Mouse (Mus musculus) intestine, embryonic 14.5 days (tissue): ENCODE results near the gene Itih3. TPM values are rescaled to one million over a fixed set of nuclear protein-coding genes. Genes with fewer than 3 reads are reported as not detected.
A peak's percentile ranks its signal among the peaks of the same experiment; 100 is the strongest.

Experiments used
- ATAC-seq: fragments of 200-750 bp; cut with Nextera tagmentation; replicated peaks from 2 replicates; pipeline ENCODE4 v1.8.0; 2017; ENCODE audit warnings: low read depth, moderate number of reproducible peaks, moderate TSS enrichment, moderate library complexity; ENCODE audit not compliant: low FRiP score, low TSS enrichment
- DNase-seq: peaks from one replicate; pipeline ENCODE4 v3.0.0-alpha.2; 2018; ENCODE audit warnings: low spot score
- H3K27ac ChIP-seq: fragments of 300-500 bp; sonication (generic); 2 replicates; pipeline ENCODE4 v1.5.1; 2014; ENCODE audit warnings: low read depth, mild to moderate bottlenecking, control low read depth
- H3K27me3 ChIP-seq: fragments of 300-500 bp; sonication (generic); replicated peaks from 2 replicates; pipeline ENCODE4 v1.6.1; 2014; ENCODE audit warnings: low read length, control low read depth; ENCODE audit not compliant: control insufficient read depth, insufficient read depth
- H3K36me3 ChIP-seq: fragments of 300-500 bp; sonication (generic); 2 replicates; pipeline ENCODE4 v1.6.1; 2014; ENCODE audit warnings: low read length, control low read depth; ENCODE audit not compliant: control insufficient read depth, insufficient read depth
- H3K4me1 ChIP-seq: fragments of 300-500 bp; sonication (generic); replicated peaks from 2 replicates; pipeline ENCODE4 v1.6.1; 2014; ENCODE audit warnings: low read length, control low read depth, mixed read lengths; ENCODE audit not compliant: control insufficient read depth, insufficient read depth
- H3K4me2 ChIP-seq: fragments of 300-500 bp; sonication (generic); 2 replicates; pipeline ENCODE4 v1.6.1; 2014; ENCODE audit warnings: low read length
- H3K4me3 ChIP-seq: fragments of 300-500 bp; sonication (generic); 2 replicates; pipeline ENCODE4 v1.5.1; 2014; ENCODE audit warnings: low read depth, low read length, control low read depth, mixed read lengths
- H3K9ac ChIP-seq: fragments of 300-500 bp; sonication (generic); 2 replicates; pipeline ENCODE4 v1.6.1; 2014; ENCODE audit warnings: mild to moderate bottlenecking, low read length
- H3K9me3 ChIP-seq: fragments of 300-500 bp; sonication (generic); 2 replicates; pipeline ENCODE4 v1.6.1; 2016; ENCODE audit warnings: low read length, control low read depth; ENCODE audit not compliant: control insufficient read depth
- WGBS: fragments of 180-500 bp; shearing (Covaris S2); extraction: QIAGEN DNeasy Blood & Tissue Kit; methylation state at CpG from one replicate; pipeline ENCODE4 v1.1.7; 2014; 5-methylcytosine and 5-hydroxymethylcytosine counted together
- polyA plus RNA-seq: library from polyadenylated mRNA; unstranded; fragments of >200 nt; fragmentation: Nextera tagmentation; extraction: Ambion mirVana; gene quantifications from 2 replicates; pipeline ENCODE4 v1.2.1, GENCODE M21; 2014

Itih3 gene
- polyA plus RNA-seq, 1 experiment from 2014 or later: 0.87 TPM

- Histone ChIP-seq H3K9ac (no peak overlapping the region), H3K9me3 (no peaks in the 10 kb centered on the region), H3K27me3 (no peaks in the 10 kb centered on the region), H3K36me3 (no peaks in the 10 kb centered on the region), H3K4me2 (no peak overlapping the region), H3K4me1 (no peaks in the 10 kb centered on the region), H3K27ac (no peak overlapping the region), H3K4me3 (no peak overlapping the region)
- ATAC-seq (no peak), DNase-seq (no peak)
- WGBS: 87% methylated on average over 8 of the region's 8 CpGs
Observed at GRCm38 (mm10) chr14:30911141-30911540, 12.4 kb downstream of the Itih3 start.

GRCm38 (mm10) chr14:30907814-30908265, 15.7 kb downstream of the Itih3 start:
- DNase-seq (no peak), ATAC-seq (no peak)
- H3K27me3 ChIP-seq: no peaks in the 10 kb centered on the region
- no peaks in the 10 kb centered on the region for H3K36me3 ChIP-seq
- H3K9ac ChIP-seq: no peak overlapping the region
- no peak overlapping the region for H3K4me3 ChIP-seq
- H3K4me2 ChIP-seq: no peak overlapping the region
- H3K9me3 ChIP-seq: no peaks in the 10 kb centered on the region
- 52% methylated on average over 3 of the region's 3 CpGs for WGBS
- no peak overlapping the region for H3K27ac ChIP-seq
- H3K4me1 ChIP-seq: no peaks in the 10 kb centered on the region

- Histone ChIP-seq H3K9me3 (no peaks in the 10 kb centered on the region), H3K4me1 (no peaks in the 10 kb centered on the region), H3K4me3 (no peak overlapping the region), H3K27me3 (no peaks in the 10 kb centered on the region), H3K27ac (no peak overlapping the region), H3K9ac (no peak overlapping the region), H3K36me3 (no peaks in the 10 kb centered on the region), H3K4me2 (no peak overlapping the region)
- DNase-seq (no peak), ATAC-seq (no peak)
- 92% methylated on average over 6 of the region's 6 CpGs for WGBS
Observed at GRCm38 (mm10) chr14:30906001-30906400, 17.6 kb downstream of the Itih3 start.

- no peak for ATAC-seq
- Histone ChIP-seq H3K4me2 (no peak overlapping the region), H3K9ac (no peak overlapping the region), H3K4me1 (no peaks in the 10 kb centered on the region), H3K27me3 (no peaks in the 10 kb centered on the region), H3K27ac (no peak overlapping the region), H3K36me3 (no peaks in the 10 kb centered on the region), H3K9me3 (no peaks in the 10 kb centered on the region; the same call in 1 of the 2 replicates), H3K4me3 (no peak overlapping the region)
- WGBS: 86% methylated on average over 8 of the region's 8 CpGs
- no peak for DNase-seq
Observed at GRCm38 (mm10) chr14:30904307-30904706, 19.3 kb downstream of the Itih3 start.

- no peak overlapping the region for H3K27ac ChIP-seq
- H3K36me3 ChIP-seq: no peaks in the 10 kb centered on the region
- no peak overlapping the region for H3K9ac ChIP-seq
- H3K9me3 ChIP-seq: no peaks in the 10 kb centered on the region; the same call in 1 of the 2 replicates
- no peak overlapping the region for H3K4me3 ChIP-seq
- ATAC-seq: no peak
- H3K4me1 ChIP-seq: no peaks in the 10 kb centered on the region
- no peaks in the 10 kb centered on the region for H3K27me3 ChIP-seq
- no peak for DNase-seq
- WGBS: 67% methylated on average over 3 of the region's 3 CpGs
- no peak overlapping the region for H3K4me2 ChIP-seq
Observed at GRCm38 (mm10) chr14:30903036-30903435, 20.5 kb downstream of the Itih3 start.

- H3K4me1 ChIP-seq: no peaks in the 10 kb centered on the region
- H3K36me3 ChIP-seq: no peaks in the 10 kb centered on the region
- H3K9ac ChIP-seq: no peak overlapping the region
- no peak overlapping the region for H3K4me2 ChIP-seq
- no peaks in the 10 kb centered on the region for H3K27me3 ChIP-seq
- no peak overlapping the region for H3K4me3 ChIP-seq
- no peak overlapping the region for H3K27ac ChIP-seq
- no peak for ATAC-seq
- no peak for DNase-seq
- WGBS: 93% methylated on average over 5 of the region's 5 CpGs
- no peaks in the 10 kb centered on the region; the same call in 1 of the 2 replicates for H3K9me3 ChIP-seq
Observed at GRCm38 (mm10) chr14:30902628-30903027, 20.9 kb downstream of the Itih3 start.

GRCm38 (mm10) chr14:30899972-30900371, 23.6 kb downstream of the Itih3 start:
- H3K9ac ChIP-seq: no peak overlapping the region
- no peaks in the 10 kb centered on the region; the same call in 1 of the 2 replicates for H3K9me3 ChIP-seq
- H3K36me3 ChIP-seq: no peaks in the 10 kb centered on the region
- H3K4me1 ChIP-seq: no peaks in the 10 kb centered on the region
- no peak overlapping the region for H3K27ac ChIP-seq
- DNase-seq (no peak), ATAC-seq (no peak)
- WGBS: 67% methylated on average over 3 of the region's 3 CpGs
- H3K27me3 ChIP-seq: no peaks in the 10 kb centered on the region
- H3K4me3 ChIP-seq: no peak overlapping the region
- no peak overlapping the region for H3K4me2 ChIP-seq

- 10% methylated on average over 8 of the region's 9 CpGs for WGBS
- 0 out of 2 replicates have a peak, but pooled peaks have one; percentile 32 for ATAC-seq
- H3K27ac ChIP-seq: no peak overlapping the region
- H3K36me3 ChIP-seq: no peaks in the 10 kb centered on the region
- H3K9ac ChIP-seq: no peak overlapping the region
- no peak overlapping the region for H3K4me3 ChIP-seq
- H3K27me3 ChIP-seq: no peaks in the 10 kb centered on the region
- no peaks in the 10 kb centered on the region for H3K9me3 ChIP-seq
- DNase-seq: no peak
- H3K4me2 ChIP-seq: peak overlapping the region; percentile 31
- peaks cover 6% of the 10 kb centered on the region for H3K4me1 ChIP-seq
Observed at GRCm38 (mm10) chr14:30888271-30888732, 35.3 kb downstream of the Itih3 start.

- Histone ChIP-seq H3K4me1 (peaks cover 6% of the 10 kb centered on the region), H3K27me3 (no peaks in the 10 kb centered on the region), H3K36me3 (no peaks in the 10 kb centered on the region), H3K9ac (no peak within 1 kb of the TSS), H3K4me3 (no peak within 1 kb of the TSS), H3K27ac (no peak within 1 kb of the TSS), H3K9me3 (no peaks in the 10 kb centered on the region), H3K4me2 (no peak within 1 kb of the TSS)
- WGBS: 88% methylated on average over 3 of the region's 3 CpGs
- DNase-seq (no peak), ATAC-seq (no peak)
Observed at GRCm38 (mm10) chr14:30886204-30886603, 37.4 kb downstream of the Itih3 start, which contains the start of gene Itih4. Gene Itih4, plus strand, starts transcription at chr14:30886476.
